Mouse (Mus musculus) layer of hippocampus, adult 2 months (tissue): Measurements from ENCODE around the gene Gucy2g. TPM values are rescaled to one million over a fixed set of nuclear protein-coding genes. Genes with fewer than 3 reads are reported as not detected.

Experiments used
- DNase-seq, 2 experiments: peaks; one replicate each; pipeline ENCODE4 v3.0.0; 2022; ENCODE audit warnings: low spot score in 2 of 2
- H3K27ac ChIP-seq: fragments of 200-600 bp; 2 replicates; pipeline ENCODE4 v1.8.1; 2022
- H3K4me3 ChIP-seq: fragments of 200-600 bp; 2 replicates; pipeline ENCODE4 v1.8.1; 2022; ENCODE audit warnings: mild to moderate bottlenecking
- CTCF ChIP-seq: fragments of 200-600 bp; conservative IDR thresholded peaks from 2 replicates; pipeline ENCODE4 v1.8.1; 2022; ENCODE audit warnings: antibody characterized with exemption, mild to moderate bottlenecking, moderate library complexity
- long read RNA-seq, 2 experiments: library from polyadenylated mRNA; stranded (forward); transcript quantifications; one replicate each; pipeline ENCODE4 v2.0.0; 2021; ENCODE audit warnings: borderline mapping rate in 2 of 2
- total RNA-seq, 2 experiments: library from RNA; stranded (reverse); gene quantifications; 2 replicates each; pipeline ENCODE4 v1.2.3; 2021

The Gucy2g gene
- 1 to 10 TPM in 1 of 2 experiments, under 1 TPM in 1; 0.69 to 1.0 TPM for total RNA-seq
- long read RNA-seq, experiment 1, partial matches to known transcripts, result 2 of 2 reads
- long read RNA-seq, experiment 1, other reads (novel, unspliced or antisense), result 0 of 2 reads
- long read RNA-seq, experiment 2, partial matches to known transcripts, result 1 of 1 reads
- long read RNA-seq, experiment 2, other reads (novel, unspliced or antisense), result 0 of 1 reads

DNA sequence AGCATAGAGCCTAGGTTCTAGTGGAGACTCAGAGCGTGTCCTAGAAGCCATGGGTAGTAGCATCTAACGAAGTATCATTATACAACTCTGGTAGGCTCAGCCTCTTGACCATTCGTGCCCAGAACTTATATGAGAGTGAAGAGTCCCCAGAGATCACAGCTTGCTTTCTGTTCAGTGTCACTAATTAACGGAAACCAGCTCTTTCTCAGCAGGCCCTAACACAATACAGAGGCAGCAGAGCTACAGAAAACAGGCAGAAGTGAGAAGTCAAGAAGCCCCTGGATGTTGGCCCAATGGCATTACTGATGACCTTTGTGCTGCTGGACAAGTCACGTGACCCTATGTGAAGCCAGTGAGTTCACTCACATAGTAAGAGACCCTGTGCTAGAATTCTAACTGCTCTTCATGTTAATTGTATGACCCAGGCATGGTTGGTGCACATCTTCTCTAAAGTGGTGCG, at the start of gene Gucy2g:
TSS of gene Gucy2g (minus strand) at position 51 of the 460 bp plus-strand sequence.
- TF ChIP-seq CTCF, result no peak
- no peak for DNase-seq
- Histone ChIP-seq H3K27ac (no peak within 1 kb of the TSS), H3K4me3 (no peak within 1 kb of the TSS)

- Histone ChIP-seq H3K4me3 (no peak overlapping the region), H3K27ac (no peak overlapping the region)
- no peak for DNase-seq
- TF ChIP-seq CTCF, result no peak
Observed at GRCm38 (mm10) chr19:55288974-55289373, 47.9 kb upstream of the Gucy2g start.

- no peak for TF ChIP-seq CTCF
- no peak overlapping the region for H3K27ac ChIP-seq
- no peak for DNase-seq
- no peak overlapping the region for H3K4me3 ChIP-seq
Observed at GRCm38 (mm10) chr19:55286034-55286433, 45.0 kb upstream of the Gucy2g start.

DNA sequence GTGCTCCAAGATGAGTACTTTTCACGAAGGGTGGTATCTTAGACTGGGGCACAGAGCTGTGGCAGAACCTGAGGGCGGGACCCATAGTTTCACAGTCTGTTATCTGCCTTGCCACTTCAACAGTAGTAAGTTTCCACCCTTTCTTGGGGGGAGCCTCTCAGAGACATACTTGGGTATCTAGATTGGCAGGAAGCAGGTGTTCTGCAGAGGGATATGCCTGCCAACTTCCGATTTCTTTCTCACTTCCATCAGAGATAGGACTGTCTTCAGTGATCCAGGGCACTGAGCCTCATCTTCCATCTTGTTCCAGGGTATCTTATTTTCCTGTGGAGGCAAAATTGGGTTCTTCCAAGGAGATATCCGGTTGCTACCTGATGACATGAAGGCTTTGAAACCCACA, 43.1 kb upstream of the Gucy2g start:
- TF ChIP-seq CTCF, result no peak
- Histone ChIP-seq H3K27ac (no peak overlapping the region), H3K4me3 (no peak overlapping the region)
- DNase-seq, result no peak

DNA sequence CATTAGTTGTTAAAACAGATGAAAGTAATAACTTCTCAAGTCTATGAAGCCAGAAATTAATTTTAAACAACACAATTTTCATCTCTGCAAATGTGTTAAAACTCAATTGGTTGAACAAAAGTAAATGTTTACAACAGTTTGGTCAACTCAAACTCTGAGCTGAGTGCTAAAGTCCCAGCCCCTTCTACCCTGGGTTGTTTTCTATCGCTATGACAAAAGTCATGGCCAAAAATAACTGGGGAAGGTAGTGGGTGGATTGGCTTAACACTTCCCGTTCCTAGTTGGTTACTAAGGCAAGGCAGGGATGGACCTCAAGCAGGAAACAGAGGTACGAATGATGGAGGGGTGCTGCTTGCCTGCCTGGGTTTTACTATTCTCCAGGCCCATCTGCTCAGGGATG, 35.7 kb upstream of the Gucy2g start:
- Histone ChIP-seq H3K27ac (no peak overlapping the region), H3K4me3 (no peak overlapping the region)
- no peak for DNase-seq
- TF ChIP-seq CTCF, result no peak

DNA sequence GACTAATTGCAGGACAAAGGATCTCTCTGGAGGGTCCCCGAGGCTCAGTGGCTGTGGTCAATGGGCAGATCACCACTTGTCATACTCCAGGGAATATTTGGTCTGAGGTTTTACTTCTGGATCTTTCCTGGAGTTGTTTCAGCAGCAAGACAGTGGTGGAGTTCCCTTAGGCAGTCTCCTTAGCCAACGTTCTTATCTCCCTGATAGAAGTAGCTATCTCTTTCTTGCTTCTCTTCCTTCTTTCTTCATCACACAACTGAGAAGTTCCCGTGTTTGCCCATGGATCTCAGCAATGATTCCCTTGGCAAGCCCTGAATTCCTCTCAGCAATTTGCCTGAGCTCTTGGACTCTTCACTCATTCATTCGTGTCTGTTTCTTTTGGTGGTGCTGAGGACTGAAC, 35.1 kb upstream of the Gucy2g start:
- no peak for TF ChIP-seq CTCF
- no peak overlapping the region for H3K4me3 ChIP-seq
- no peak overlapping the region for H3K27ac ChIP-seq
- no peak for DNase-seq

DNA sequence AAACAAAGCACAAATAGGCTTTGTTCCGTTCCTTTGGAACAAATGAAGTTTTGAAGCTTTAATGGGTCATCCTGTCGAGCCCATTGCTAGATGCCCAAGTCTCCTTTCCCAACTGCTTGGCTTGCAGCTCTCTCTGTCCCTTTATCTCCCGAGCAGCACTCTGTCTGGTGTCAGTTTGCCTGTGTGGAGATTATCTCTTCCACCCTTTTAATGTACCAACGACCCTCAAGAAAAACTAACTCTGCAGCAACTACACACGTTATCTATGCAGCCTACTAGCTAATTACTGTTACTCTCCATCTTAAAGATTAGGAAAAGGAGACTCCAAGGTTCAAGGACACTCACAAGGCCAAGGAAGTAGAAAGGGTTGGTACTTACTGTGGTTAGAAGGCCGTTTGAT, 32.3 kb upstream of the Gucy2g start:
- no peak for TF ChIP-seq CTCF
- H3K4me3 ChIP-seq, result no peak overlapping the region
- DNase-seq, result no peak
- H3K27ac ChIP-seq, result no peak overlapping the region

- TF ChIP-seq CTCF, result no peak
- H3K4me3 ChIP-seq, result no peak overlapping the region
- H3K27ac ChIP-seq, result no peak overlapping the region
- no peak for DNase-seq
Observed at GRCm38 (mm10) chr19:55271448-55271847, 30.4 kb upstream of the Gucy2g start.

DNA sequence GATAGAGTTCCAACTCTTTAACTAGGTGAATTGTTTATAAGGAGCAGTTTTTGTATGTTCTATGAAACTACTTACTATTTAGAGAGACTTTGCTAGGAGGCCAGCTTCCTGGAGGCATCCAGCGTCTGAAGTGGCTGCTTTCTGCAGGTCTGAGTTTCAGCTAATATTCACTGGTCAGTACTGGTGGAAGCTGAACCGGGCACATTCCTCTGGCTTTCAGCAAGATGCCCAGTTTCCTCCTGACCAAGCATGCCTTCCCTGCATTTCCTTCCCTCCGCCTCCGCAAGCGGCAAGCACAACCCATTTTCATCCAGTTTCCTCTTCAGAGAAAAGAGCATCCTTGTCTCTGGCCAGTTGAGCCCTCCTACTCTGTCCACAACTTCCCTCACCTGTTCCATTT, 28.0 kb upstream of the Gucy2g start:
- Histone ChIP-seq H3K4me3 (no peak overlapping the region), H3K27ac (no peak overlapping the region)
- TF ChIP-seq CTCF, result no peak
- no peak for DNase-seq

- Histone ChIP-seq H3K27ac (no peak overlapping the region), H3K4me3 (no peak overlapping the region)
- TF ChIP-seq CTCF, result no peak
- no peak for DNase-seq
Observed at GRCm38 (mm10) chr19:55268150-55268549, 27.1 kb upstream of the Gucy2g start.

DNA sequence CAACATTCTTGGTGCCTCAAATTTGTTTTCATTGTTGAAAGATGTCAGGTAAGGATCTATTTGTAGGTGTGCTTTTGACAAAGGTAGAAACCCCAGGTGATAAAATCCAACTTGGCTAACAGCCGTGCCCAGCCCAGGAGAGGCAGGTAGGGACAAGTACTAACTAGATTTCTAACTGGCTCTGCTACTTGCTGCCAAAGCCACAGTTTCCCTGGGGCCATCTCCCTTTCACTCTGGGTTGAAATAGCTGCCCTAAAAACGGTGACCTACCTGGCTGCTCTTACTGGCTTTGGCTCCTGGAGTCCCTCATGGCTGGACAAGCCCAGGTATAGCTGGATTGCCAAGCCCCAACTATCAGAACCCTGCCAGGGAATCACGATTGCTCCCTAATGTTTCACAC, 25.8 kb upstream of the Gucy2g start:
- no peak for TF ChIP-seq CTCF
- Histone ChIP-seq H3K27ac (no peak overlapping the region), H3K4me3 (no peak overlapping the region)
- DNase-seq, result no peak

DNA sequence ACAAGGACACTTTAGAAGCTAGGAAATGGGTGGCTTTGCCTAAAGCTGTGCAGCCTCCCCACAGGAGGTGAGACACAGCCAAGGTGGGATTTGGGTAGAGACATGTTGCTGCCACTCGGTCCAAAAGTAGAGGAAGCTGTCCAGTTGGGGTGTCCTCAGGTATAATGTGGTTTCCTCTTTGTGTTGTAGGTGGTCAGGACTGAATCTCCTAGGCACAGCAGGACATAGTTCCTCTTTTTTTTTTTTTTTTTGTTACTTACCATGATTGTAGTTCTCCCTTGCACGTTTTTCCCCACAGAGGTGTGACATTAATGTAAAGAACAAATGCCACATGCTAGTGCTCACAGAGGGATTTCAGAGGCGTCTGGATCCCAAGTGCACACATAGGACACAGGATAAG, 24.2 kb upstream of the Gucy2g start:
- DNase-seq, result no peak
- Histone ChIP-seq H3K27ac (no peak overlapping the region), H3K4me3 (no peak overlapping the region)
- no peak for TF ChIP-seq CTCF

GRCm38 (mm10) chr19:55260389-55261184, 19.6 kb upstream of the Gucy2g start:
- no peak for DNase-seq
- no peak overlapping the region for H3K4me3 ChIP-seq
- no peak overlapping the region for H3K27ac ChIP-seq
- no peak for TF ChIP-seq CTCF

DNA sequence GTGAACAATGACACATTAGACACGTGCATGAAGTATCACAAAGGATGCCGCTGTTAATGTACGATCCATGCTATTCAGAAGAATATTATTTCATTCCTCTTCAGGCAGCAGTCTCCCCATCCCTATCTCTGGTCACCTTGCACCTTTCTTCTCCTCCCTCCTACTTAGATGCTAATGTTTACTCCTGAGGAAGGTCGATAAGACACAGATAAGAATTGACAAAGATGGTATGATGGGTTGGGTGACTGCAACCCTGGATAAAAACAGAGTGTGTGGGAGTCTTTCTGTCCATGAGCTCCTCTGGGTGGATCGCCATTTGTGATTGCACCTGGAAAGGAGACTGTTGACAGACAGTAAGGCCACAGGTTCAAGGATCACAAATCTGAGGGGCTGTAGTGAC, 17.5 kb upstream of the Gucy2g start:
- no peak overlapping the region for H3K4me3 ChIP-seq
- no peak overlapping the region for H3K27ac ChIP-seq
- DNase-seq, result no peak
- TF ChIP-seq CTCF, result no peak
